Mouse (Mus musculus): ENCODE measurements around the gene Mark4. TPM values are rescaled to one million over a fixed set of nuclear protein-coding genes. Genes with fewer than 3 reads are reported as not detected.

Gene Mark4
- total RNA-seq, 1 experiment, result 9.9 TPM

- peaks cover 15 to 28% of the 10 kb centered on the region in 2 experiments for H3K4me1 ChIP-seq (ENCODE audit: control insufficient read depth in 2 of 2, insufficient read depth in 2 of 2, low read length in 2 of 2, poor library complexity in 1 of 2)
- H3K9ac ChIP-seq (ENCODE audit: insufficient read depth, low read depth, low read length, poor library complexity, severe bottlenecking), result no peak overlapping the region
- no peak overlapping the region for H3K4me3 ChIP-seq (ENCODE audit: insufficient read depth in 1 of 2, low read depth in 1 of 2, low read length in 2 of 2, poor library complexity in 1 of 2, severe bottlenecking in 1 of 2)
- DNase-seq (ENCODE audit: low read depth, low spot score), result no peak
- no peaks in the 10 kb centered on the region for H3K9me3 ChIP-seq (ENCODE audit: control insufficient read depth, insufficient read depth, low read depth, low read length)
- no peak overlapping the region for H3K27ac ChIP-seq (ENCODE audit: insufficient read depth, low read depth, low read length, poor library complexity, severe bottlenecking)
- H3K36me3 ChIP-seq (ENCODE audit: control insufficient read depth, insufficient read depth, low read length, poor library complexity, severe bottlenecking), result peaks cover 33% of the 10 kb centered on the region
- in situ Hi-C loops (cut with MboI; ENCODE audit: low sequenced_read_pairs in 2 of 2, unreplicated experiment in 2 of 2), result no loop called here
- TF ChIP-seq ZC3H11A (IDR thresholded peaks at IDR 0.05; ENCODE audit: borderline replicate concordance, low read depth, low read length) (no peak), CHD2 (IDR thresholded peaks at IDR 0.05; ENCODE audit: low read depth, low read length) (no peak), ZNF384 (IDR thresholded peaks at IDR 0.05; ENCODE audit: low read depth, low read length) (no peak), MAFK (IDR thresholded peaks at IDR 0.05; ENCODE audit: insufficient read depth, low read depth, low read length) (no peak), HCFC1 (IDR thresholded peaks at IDR 0.05; ENCODE audit: borderline replicate concordance, insufficient read depth, low read length) (no peak)
Measured at GRCm38 (mm10) chr7:19430402-19430801, 28.2 kb downstream of the Mark4 start.

DNA sequence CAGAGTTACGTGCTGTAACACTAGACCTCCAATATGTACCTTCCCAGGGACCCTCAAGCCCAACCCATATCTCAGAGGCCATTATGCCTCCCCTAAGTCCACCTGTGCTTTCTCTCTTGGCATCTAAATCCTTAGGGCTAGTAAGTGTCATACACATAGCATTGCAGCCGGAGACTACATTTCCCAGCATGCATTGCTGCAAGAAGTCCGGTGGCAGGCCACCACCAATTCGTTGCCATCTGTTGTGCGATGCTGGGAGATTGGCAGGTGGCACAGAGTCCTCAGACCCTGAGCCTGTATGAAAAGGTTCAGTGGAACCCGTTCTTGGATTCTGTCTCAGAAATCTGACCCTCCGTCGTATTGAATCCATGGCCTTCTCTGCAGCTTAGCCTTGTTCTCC, 28.9 kb downstream of the Mark4 start:
- DNase-seq (ENCODE audit: low read depth, low spot score), result no peak
- peaks cover 32% of the 10 kb centered on the region for H3K36me3 ChIP-seq (ENCODE audit: control insufficient read depth, insufficient read depth, low read length, poor library complexity, severe bottlenecking)

DNA sequence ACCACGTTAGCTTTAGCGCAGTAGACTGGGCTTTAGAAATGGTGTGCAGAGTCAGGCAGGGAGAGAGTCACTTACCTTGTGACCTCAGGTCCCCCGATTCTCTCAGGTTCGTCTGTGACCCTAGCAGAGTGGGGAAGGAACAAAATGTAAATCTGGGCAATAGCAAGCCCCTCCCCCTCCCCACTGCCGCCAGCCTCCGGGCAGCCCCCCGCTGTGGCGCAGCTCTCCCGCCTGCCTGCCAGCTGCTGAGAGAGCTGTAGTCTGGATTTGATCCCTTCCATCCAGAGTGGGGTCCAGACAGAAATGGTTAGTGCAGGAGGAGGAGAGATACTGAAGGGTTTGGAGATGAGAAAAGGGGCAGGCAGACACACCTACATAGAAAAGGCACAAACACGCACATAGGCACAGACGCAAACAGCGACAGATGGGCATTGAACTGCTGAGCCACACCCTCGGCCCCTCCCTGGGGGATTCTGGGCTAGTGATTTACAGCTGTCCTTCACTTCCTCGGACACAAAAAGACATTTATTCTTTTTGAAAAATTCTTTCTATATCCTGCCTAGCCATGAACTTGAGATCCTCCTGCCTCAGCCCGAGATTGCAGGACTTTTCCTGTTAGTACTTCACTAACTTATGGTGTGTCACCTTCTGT, 30.5 kb downstream of the Mark4 start:
- DNase-seq (ENCODE audit: low read depth, low spot score), result no peak
- no peak for TF ChIP-seq CHD2 (IDR thresholded peaks at IDR 0.05; ENCODE audit: low read depth, low read length)
- no peak for TF ChIP-seq ZC3H11A (IDR thresholded peaks at IDR 0.05; ENCODE audit: borderline replicate concordance, low read depth, low read length)
- no peak for TF ChIP-seq HCFC1 (IDR thresholded peaks at IDR 0.05; ENCODE audit: borderline replicate concordance, insufficient read depth, low read length)
- no peak for TF ChIP-seq MAFK (IDR thresholded peaks at IDR 0.05; ENCODE audit: insufficient read depth, low read depth, low read length)
- TF ChIP-seq ZNF384 (IDR thresholded peaks at IDR 0.05; ENCODE audit: low read depth, low read length), result no peak
- in situ Hi-C loops (cut with MboI; ENCODE audit: low sequenced_read_pairs in 2 of 2, unreplicated experiment in 2 of 2), result no loop called here
- H3K36me3 ChIP-seq (ENCODE audit: control insufficient read depth, insufficient read depth, low read length, poor library complexity, severe bottlenecking), result peaks cover 19% of the 10 kb centered on the region
- H3K9me3 ChIP-seq (ENCODE audit: control insufficient read depth, insufficient read depth, low read depth, low read length), result no peaks in the 10 kb centered on the region
- peak overlapping the region in 1 of 2 experiments; percentile 38; a peak in 2 of 4 replicates for H3K4me3 ChIP-seq (ENCODE audit: insufficient read depth in 1 of 2, low read depth in 1 of 2, low read length in 2 of 2, poor library complexity in 1 of 2, severe bottlenecking in 1 of 2)
- no peak overlapping the region for H3K9ac ChIP-seq (ENCODE audit: insufficient read depth, low read depth, low read length, poor library complexity, severe bottlenecking)
- no peak overlapping the region; the same call in 1 of the 2 replicates for H3K27ac ChIP-seq (ENCODE audit: insufficient read depth, low read depth, low read length, poor library complexity, severe bottlenecking)
- peaks cover 15 to 28% of the 10 kb centered on the region in 2 experiments for H3K4me1 ChIP-seq (ENCODE audit: control insufficient read depth in 2 of 2, insufficient read depth in 2 of 2, low read length in 2 of 2, poor library complexity in 1 of 2)

More for the DNA sequence above, 28.9 kb downstream of the Mark4 start:
- TF ChIP-seq HCFC1 (IDR thresholded peaks at IDR 0.05; ENCODE audit: borderline replicate concordance, insufficient read depth, low read length), result peak; percentile 86
- no peak for TF ChIP-seq MAFK (IDR thresholded peaks at IDR 0.05; ENCODE audit: insufficient read depth, low read depth, low read length)
- TF ChIP-seq ZNF384 (IDR thresholded peaks at IDR 0.05; ENCODE audit: low read depth, low read length), result no peak
- H3K4me1 ChIP-seq (ENCODE audit: control insufficient read depth in 2 of 2, insufficient read depth in 2 of 2, low read length in 2 of 2, poor library complexity in 1 of 2), result peaks cover 15 to 28% of the 10 kb centered on the region in 2 experiments
- H3K27ac ChIP-seq (ENCODE audit: insufficient read depth, low read depth, low read length, poor library complexity, severe bottlenecking), result no peak overlapping the region
- no peak overlapping the region for H3K9ac ChIP-seq (ENCODE audit: insufficient read depth, low read depth, low read length, poor library complexity, severe bottlenecking)
- peak overlapping the region; percentile 22 to 38; a peak in 2 of 4 replicates for H3K4me3 ChIP-seq (ENCODE audit: insufficient read depth in 1 of 2, low read depth in 1 of 2, low read length in 2 of 2, poor library complexity in 1 of 2, severe bottlenecking in 1 of 2)
- H3K9me3 ChIP-seq (ENCODE audit: control insufficient read depth, insufficient read depth, low read depth, low read length), result no peaks in the 10 kb centered on the region
- in situ Hi-C loops (cut with MboI; ENCODE audit: low sequenced_read_pairs in 2 of 2, unreplicated experiment in 2 of 2), result no loop called here

DNA sequence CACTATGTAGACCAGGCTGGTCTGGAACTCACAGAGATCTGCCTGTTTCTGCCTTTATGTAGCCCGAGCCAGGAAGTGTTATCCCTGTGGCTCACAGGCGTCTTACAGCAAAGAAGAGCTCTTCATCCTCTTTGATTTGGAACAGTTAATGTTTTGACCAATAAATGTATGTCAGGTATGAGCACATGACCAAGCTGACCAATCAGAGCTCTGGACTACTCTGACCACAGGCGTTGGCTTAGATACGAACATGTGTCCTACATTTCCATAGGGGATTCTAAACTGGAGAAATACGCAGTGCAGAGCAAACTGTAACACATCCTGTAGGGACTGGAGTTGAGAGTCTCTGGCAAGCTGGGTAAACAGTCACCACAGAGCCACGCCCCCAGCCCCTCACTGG, 31.7 kb downstream of the Mark4 start:
- peaks cover 12% of the 10 kb centered on the region for H3K36me3 ChIP-seq (ENCODE audit: control insufficient read depth, insufficient read depth, low read length, poor library complexity, severe bottlenecking)
- in situ Hi-C loops (cut with MboI; ENCODE audit: low sequenced_read_pairs in 2 of 2, unreplicated experiment in 2 of 2), result no loop called here
- TF ChIP-seq CHD2 (IDR thresholded peaks at IDR 0.05; ENCODE audit: low read depth, low read length), result no peak
- no peak overlapping the region for H3K27ac ChIP-seq (ENCODE audit: insufficient read depth, low read depth, low read length, poor library complexity, severe bottlenecking)
- no peak overlapping the region for H3K4me3 ChIP-seq (ENCODE audit: insufficient read depth in 1 of 2, low read depth in 1 of 2, low read length in 2 of 2, poor library complexity in 1 of 2, severe bottlenecking in 1 of 2)
- no peak overlapping the region for H3K9ac ChIP-seq (ENCODE audit: insufficient read depth, low read depth, low read length, poor library complexity, severe bottlenecking)
- no peaks in the 10 kb centered on the region for H3K9me3 ChIP-seq (ENCODE audit: control insufficient read depth, insufficient read depth, low read depth, low read length)
- no peak for DNase-seq (ENCODE audit: low read depth, low spot score)
- H3K4me1 ChIP-seq (ENCODE audit: control insufficient read depth in 2 of 2, insufficient read depth in 2 of 2, low read length in 2 of 2, poor library complexity in 1 of 2), result peaks cover 15 to 28% of the 10 kb centered on the region in 2 experiments

- in situ Hi-C loops (cut with MboI; ENCODE audit: low sequenced_read_pairs in 2 of 2, unreplicated experiment in 2 of 2), result no loop called here
- Histone ChIP-seq H3K4me3 (ENCODE audit: insufficient read depth in 1 of 2, low read depth in 1 of 2, low read length in 2 of 2, poor library complexity in 1 of 2, severe bottlenecking in 1 of 2) (peak overlapping the region; percentile 33 to 59; a peak in 3 of 4 replicates), H3K9me3 (ENCODE audit: control insufficient read depth, insufficient read depth, low read depth, low read length) (no peaks in the 10 kb centered on the region), H3K9ac (ENCODE audit: insufficient read depth, low read depth, low read length, poor library complexity, severe bottlenecking) (peak overlapping the region; percentile 64), H3K36me3 (ENCODE audit: control insufficient read depth, insufficient read depth, low read length, poor library complexity, severe bottlenecking) (peaks cover 8% of the 10 kb centered on the region), H3K27ac (ENCODE audit: insufficient read depth, low read depth, low read length, poor library complexity, severe bottlenecking) (no peak overlapping the region), H3K4me1 (ENCODE audit: control insufficient read depth in 2 of 2, insufficient read depth in 2 of 2, low read length in 2 of 2, poor library complexity in 1 of 2) (peaks cover 15 to 28% of the 10 kb centered on the region in 2 experiments)
- DNase-seq (ENCODE audit: low read depth, low spot score), result no peak
- TF ChIP-seq ZNF384 (IDR thresholded peaks at IDR 0.05; ENCODE audit: low read depth, low read length) (no peak), ZC3H11A (IDR thresholded peaks at IDR 0.05; ENCODE audit: borderline replicate concordance, low read depth, low read length) (no peak), CHD2 (IDR thresholded peaks at IDR 0.05; ENCODE audit: low read depth, low read length) (no peak), HCFC1 (IDR thresholded peaks at IDR 0.05; ENCODE audit: borderline replicate concordance, insufficient read depth, low read length) (peak; percentile 86), MAFK (IDR thresholded peaks at IDR 0.05; ENCODE audit: insufficient read depth, low read depth, low read length) (no peak)
Measured at GRCm38 (mm10) chr7:19426349-19426748, 32.3 kb downstream of the Mark4 start.
